Mouse (Mus musculus) heart, embryonic 12.5 days (tissue): ENCODE measurements around the gene Rimklb. TPM values are rescaled to one million over a fixed set of nuclear protein-coding genes. Genes with fewer than 3 reads are reported as not detected.

ENCODE experiments used
- ATAC-seq: fragments of 200-750 bp; cut with Nextera tagmentation; 2 replicates; pipeline ENCODE4 v1.8.0; 2017; ENCODE audit warnings: moderate TSS enrichment, moderate library complexity; ENCODE audit not compliant: insufficient number of reproducible peaks, low FRiP score
- H3K27ac ChIP-seq: fragments of 300-500 bp; sonication (generic); 2 replicates; pipeline ENCODE4 v1.5.1; 2016; ENCODE audit warnings: mild to moderate bottlenecking, moderate library complexity; ENCODE audit not compliant: poor library complexity, severe bottlenecking
- H3K27me3 ChIP-seq: fragments of 300-500 bp; sonication (generic); replicated peaks from 2 replicates; pipeline ENCODE4 v1.6.1; 2016; ENCODE audit warnings: mild to moderate bottlenecking, moderate library complexity
- H3K36me3 ChIP-seq: fragments of 300-500 bp; sonication (generic); 2 replicates; pipeline ENCODE4 v1.6.1; 2016; ENCODE audit warnings: mild to moderate bottlenecking, moderate library complexity
- H3K4me1 ChIP-seq: fragments of 300-500 bp; sonication (generic); replicated peaks from 2 replicates; pipeline ENCODE4 v1.6.1; 2016; ENCODE audit warnings: mild to moderate bottlenecking
- H3K4me2 ChIP-seq: fragments of 300-500 bp; sonication (generic); 2 replicates; pipeline ENCODE4 v1.6.1; 2016; ENCODE audit warnings: mild to moderate bottlenecking, moderate library complexity
- H3K4me3 ChIP-seq: fragments of 300-500 bp; sonication (generic); 2 replicates; pipeline ENCODE4 v1.5.1; 2016; ENCODE audit warnings: mild to moderate bottlenecking
- H3K9ac ChIP-seq: fragments of 300-500 bp; sonication (generic); 2 replicates; pipeline ENCODE4 v1.6.1; 2016; ENCODE audit warnings: mild to moderate bottlenecking, moderate library complexity
- H3K9me3 ChIP-seq: fragments of 300-500 bp; sonication (generic); replicated peaks from 2 replicates; pipeline ENCODE4 v1.6.1; 2016; ENCODE audit warnings: mild to moderate bottlenecking, moderate library complexity
- WGBS: fragments of 180-500 bp; shearing (Covaris S2); methylation state at CpG from one replicate; pipeline ENCODE4 v1.1.7; 2016; 5-methylcytosine and 5-hydroxymethylcytosine counted together
- polyA plus RNA-seq: library from polyadenylated mRNA; unstranded; fragments of >200 nt; fragmentation: Nextera tagmentation; extraction: Ambion mirVana; gene quantifications from 2 replicates; pipeline ENCODE4 v1.2.1, GENCODE M21; 2016

Rimklb gene
- polyA plus RNA-seq, 1 experiment from 2014 or later, result 7.3 TPM

DNA sequence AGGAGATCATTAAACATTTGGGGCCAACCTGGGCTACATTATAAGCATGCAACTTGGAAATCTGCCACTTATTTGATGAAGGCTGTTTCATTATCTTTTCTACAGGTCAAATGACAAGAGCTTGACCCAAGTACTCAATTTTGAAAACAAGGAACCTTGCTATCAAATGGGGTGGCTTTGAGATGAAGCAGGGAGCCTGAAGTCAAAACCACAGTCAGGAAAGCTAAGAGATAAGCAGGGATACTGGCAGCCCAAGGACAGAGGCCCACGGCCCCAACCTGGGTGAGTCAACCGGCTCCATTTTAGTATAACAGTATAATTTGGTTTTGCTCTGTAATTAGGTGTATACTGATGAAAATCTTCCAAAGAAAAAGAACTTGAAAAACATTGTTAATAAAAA, 28.3 kb downstream of the Rimklb start:
- H3K27ac ChIP-seq, result no peak overlapping the region
- 0 out of 2 replicates have a peak, but pooled peaks cover 2% of the 10 kb centered on the region for H3K4me1 ChIP-seq
- H3K9me3 ChIP-seq, result no peaks in the 10 kb centered on the region
- ATAC-seq, result no peak
- WGBS, result 45% methylated on average over 2 of the region's 2 CpGs
- H3K4me2 ChIP-seq, result no peak overlapping the region
- no peak overlapping the region for H3K4me3 ChIP-seq
- H3K27me3 ChIP-seq, result no peaks in the 10 kb centered on the region
- H3K9ac ChIP-seq, result no peak overlapping the region
- peaks cover 3% of the 10 kb centered on the region for H3K36me3 ChIP-seq

DNA sequence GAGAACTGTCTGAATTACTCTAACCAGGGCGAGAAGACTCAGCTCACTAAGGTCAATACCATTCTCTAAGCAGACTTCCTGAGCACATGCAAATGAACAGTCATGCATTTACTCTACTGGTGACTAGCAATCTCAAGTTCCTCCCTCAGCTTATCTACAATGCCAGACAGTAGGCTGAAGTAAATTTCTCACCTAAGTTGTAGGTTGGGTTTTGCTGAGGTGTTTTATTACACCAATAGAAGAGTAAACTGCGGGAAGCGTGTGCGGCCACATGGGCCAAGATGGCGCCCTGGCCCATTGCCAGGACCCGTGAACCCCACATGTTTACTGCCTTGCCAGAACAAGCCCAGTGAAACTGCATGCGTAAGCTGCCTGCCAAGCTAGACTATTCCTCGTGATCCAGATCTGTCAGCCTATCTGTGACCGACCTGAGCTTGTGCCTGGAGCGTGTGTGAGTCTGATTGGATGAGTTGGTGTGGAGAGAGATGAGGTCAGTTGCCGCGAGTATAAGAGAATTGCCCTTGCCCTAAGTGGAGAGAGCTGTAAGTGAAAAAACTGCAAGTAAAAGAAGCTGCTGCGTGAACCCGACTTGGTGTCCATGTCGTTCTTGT, 29.4 kb downstream of the Rimklb start:
- WGBS, result 88% methylated on average over 15 of the region's 15 CpGs
- Histone ChIP-seq H3K27ac (no peak overlapping the region), H3K36me3 (peaks cover 3% of the 10 kb centered on the region), H3K4me2 (no peak overlapping the region), H3K4me3 (no peak overlapping the region), H3K9me3 (no peaks in the 10 kb centered on the region), H3K4me1 (0 out of 2 replicates have a peak, but pooled peaks cover 2% of the 10 kb centered on the region), H3K27me3 (no peaks in the 10 kb centered on the region), H3K9ac (no peak overlapping the region)
- ATAC-seq, result no peak

DNA sequence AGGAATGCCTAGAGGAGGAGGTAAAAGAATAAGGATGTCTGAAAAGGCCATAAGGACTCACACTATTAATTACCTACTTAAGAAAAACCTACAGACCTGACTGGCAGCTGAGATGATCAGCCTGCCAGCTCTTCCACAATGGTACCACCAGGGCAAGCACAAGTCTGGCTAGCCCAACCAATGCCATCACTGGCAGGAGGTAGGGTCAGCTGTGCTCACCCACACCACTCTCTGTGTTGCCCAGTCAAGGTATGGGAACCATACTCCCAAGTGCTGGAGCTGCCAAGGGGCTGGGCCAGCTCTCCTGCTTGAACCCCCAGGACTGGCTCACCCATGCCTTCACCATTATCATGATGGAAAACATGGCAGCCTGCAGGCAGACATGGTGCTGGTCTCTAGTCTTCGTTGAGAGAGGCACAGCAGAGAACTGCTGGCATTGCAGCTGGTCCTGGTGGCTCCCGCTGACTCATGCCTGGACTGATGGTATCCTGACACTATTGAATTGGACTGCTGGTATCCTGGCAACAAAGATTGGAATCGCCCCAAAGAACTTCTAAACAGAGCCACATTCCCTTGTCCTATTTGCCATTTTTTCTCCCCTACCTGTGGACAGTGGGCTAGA, 32.4 kb downstream of the Rimklb start:
- Histone ChIP-seq H3K27me3 (no peaks in the 10 kb centered on the region), H3K27ac (no peak overlapping the region), H3K9me3 (no peaks in the 10 kb centered on the region), H3K4me1 (0 out of 2 replicates have a peak, but pooled peaks cover 2% of the 10 kb centered on the region), H3K9ac (no peak overlapping the region), H3K36me3 (peaks cover 14% of the 10 kb centered on the region), H3K4me2 (no peak overlapping the region), H3K4me3 (no peak overlapping the region)
- ATAC-seq, result no peak
- whole genome bisulfite sequencing, result 84% methylated on average over 3 of the region's 3 CpGs

DNA sequence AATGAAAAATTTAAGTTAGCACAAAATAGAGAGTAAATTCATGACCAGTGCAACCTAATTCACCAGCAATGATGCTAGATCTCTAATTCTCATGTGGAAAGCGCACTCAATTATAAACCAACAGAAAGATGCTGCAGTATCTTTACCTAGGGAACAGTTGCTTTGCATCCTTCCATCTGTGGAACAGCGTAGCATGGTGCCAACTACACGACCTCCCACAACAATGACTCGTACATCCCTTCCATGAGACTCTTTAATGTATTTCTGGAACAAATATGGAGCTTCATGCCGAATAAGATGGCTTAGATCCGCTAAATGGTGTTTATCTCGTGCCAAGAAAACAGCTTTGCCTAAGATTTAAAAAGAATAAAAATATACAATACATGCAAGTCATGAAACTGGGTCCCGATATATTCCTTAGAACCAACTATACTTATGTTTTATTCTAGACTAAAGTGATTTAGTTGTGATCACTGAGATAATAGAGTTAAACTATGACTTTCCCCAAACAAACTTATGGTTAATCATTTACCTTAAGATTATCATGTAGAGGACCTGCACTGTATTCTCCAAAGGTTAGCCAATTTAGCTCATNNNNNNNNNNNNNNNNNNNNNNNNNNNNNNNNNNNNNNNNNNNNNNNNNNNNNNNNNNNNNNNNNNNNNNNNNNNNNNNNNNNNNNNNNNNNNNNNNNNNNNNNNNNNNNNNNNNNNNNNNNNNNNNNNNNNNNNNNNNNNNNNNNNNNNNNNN, 39.4 kb downstream of the Rimklb start:
- Histone ChIP-seq H3K9me3 (no peaks in the 10 kb centered on the region), H3K4me2 (no peak overlapping the region), H3K9ac (no peak overlapping the region), H3K4me1 (no peaks in the 10 kb centered on the region), H3K27me3 (no peaks in the 10 kb centered on the region), H3K4me3 (no peak overlapping the region), H3K27ac (no peak overlapping the region), H3K36me3 (peaks cover 23% of the 10 kb centered on the region)
- ATAC-seq, result no peak
- WGBS, result 85% methylated on average over 8 of the region's 8 CpGs

DNA sequence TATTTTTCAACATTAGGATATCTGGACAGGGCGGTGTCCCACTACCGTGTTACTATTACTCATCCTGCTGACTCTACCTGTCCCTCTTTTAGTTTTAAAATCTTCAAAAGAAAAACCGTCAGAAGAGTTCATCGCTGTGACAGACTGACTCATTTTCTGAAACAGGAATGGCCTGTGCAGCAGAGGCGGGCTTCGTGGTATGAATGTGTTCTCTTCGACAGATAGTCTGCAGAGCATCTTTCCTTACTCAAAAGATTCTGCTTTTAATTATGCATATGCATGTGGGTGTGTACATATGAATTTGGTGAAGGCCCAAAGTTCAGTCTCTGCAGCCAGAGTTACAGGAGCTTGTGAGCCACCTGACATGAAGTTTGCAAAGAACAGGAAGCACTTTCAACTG, 50.7 kb downstream of the Rimklb start:
- no peaks in the 10 kb centered on the region for H3K27me3 ChIP-seq
- no peak overlapping the region for H3K4me2 ChIP-seq
- ATAC-seq, result no peak
- 84% methylated on average over 7 of the region's 7 CpGs for WGBS
- H3K9me3 ChIP-seq, result no peaks in the 10 kb centered on the region
- no peaks in the 10 kb centered on the region for H3K4me1 ChIP-seq
- H3K36me3 ChIP-seq, result no peaks in the 10 kb centered on the region
- H3K9ac ChIP-seq, result no peak overlapping the region
- no peak overlapping the region for H3K4me3 ChIP-seq
- H3K27ac ChIP-seq, result no peak overlapping the region

DNA sequence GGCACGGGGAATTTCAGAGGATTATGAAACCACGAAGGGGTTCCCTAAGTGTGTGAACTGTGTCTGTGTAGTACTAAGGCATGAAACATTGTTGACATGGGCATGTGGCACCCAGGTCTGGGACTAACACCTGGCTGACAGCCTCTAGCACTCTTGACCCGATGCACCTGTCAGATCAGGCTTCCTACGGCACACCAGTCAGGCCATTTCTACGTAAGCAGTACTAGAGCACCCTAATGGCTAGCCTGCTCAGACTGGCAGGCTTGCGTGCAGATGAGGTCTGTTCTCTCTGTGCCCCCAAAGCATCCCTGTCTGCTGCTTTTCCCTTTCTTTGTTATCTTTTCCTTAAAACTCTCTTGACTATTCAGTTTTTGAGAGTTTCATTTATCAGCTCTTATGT, 53.3 kb downstream of the Rimklb start:
- H3K4me3 ChIP-seq, result no peak overlapping the region
- H3K4me1 ChIP-seq, result no peaks in the 10 kb centered on the region
- no peaks in the 10 kb centered on the region for H3K36me3 ChIP-seq
- H3K27me3 ChIP-seq, result no peaks in the 10 kb centered on the region
- H3K27ac ChIP-seq, result no peak overlapping the region
- WGBS, result 78% methylated on average over 6 of the region's 6 CpGs
- H3K4me2 ChIP-seq, result no peak overlapping the region
- no peak for ATAC-seq
- H3K9me3 ChIP-seq, result no peaks in the 10 kb centered on the region
- no peak overlapping the region for H3K9ac ChIP-seq

DNA sequence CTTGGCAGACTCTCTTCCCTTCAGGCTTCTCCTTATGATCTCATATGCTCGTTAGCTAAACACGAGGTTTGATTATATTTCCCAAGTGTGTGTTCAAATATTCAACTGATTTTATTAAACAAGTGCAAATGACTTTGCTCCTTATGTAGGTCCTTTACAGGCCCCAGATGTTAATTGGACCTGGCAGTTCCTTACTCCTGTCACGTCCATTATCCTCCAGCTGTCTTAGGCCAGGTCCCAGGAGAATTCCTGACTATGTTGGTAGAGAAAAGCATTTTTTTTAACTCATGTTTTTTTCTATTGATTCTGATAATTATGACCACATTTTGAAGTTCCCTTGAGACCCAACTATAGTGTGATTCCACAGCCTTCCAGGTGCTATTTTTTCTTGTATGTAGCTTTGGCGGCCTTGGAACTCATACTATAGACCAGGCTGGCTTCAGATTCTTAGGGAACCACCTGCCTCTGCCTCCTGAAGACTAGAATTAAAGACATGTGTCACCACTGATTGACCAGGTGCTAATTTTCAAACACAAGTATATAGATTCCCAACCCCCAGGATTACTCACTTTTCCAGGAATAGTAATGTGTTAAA, 57.8 kb downstream of the Rimklb start:
- no peaks in the 10 kb centered on the region for H3K4me1 ChIP-seq
- H3K27me3 ChIP-seq, result no peaks in the 10 kb centered on the region
- H3K36me3 ChIP-seq, result no peaks in the 10 kb centered on the region
- no peak overlapping the region for H3K4me2 ChIP-seq
- H3K9ac ChIP-seq, result no peak overlapping the region
- no peak overlapping the region for H3K4me3 ChIP-seq
- 79% methylated on average over 4 of the region's 4 CpGs for WGBS
- no peak for ATAC-seq
- H3K27ac ChIP-seq, result no peak overlapping the region
- no peaks in the 10 kb centered on the region for H3K9me3 ChIP-seq

DNA sequence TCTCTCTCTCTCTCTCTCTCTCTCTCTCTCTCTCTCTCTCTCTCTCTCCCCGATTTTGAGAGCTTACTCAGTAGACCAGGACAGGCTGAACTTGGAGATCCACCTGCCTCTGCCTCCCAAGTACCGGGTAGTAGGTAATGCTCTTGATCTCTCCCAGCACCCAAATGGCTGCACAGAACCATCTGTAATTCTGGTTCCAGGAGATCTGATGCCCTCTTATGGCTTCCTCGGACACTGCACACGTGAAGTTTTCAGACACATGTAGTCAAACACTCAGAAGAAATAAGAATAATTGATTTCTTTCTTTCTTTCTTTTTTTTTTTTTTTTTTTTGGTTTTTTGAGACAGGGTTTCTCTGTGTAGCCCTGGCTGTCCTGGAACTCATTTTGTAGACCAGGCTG, 59.3 kb downstream of the Rimklb start:
- H3K4me3 ChIP-seq, result no peak overlapping the region
- H3K4me2 ChIP-seq, result no peak overlapping the region
- H3K36me3 ChIP-seq, result no peaks in the 10 kb centered on the region
- no peak overlapping the region for H3K27ac ChIP-seq
- no peaks in the 10 kb centered on the region for H3K4me1 ChIP-seq
- 69% methylated on average over 4 of the region's 4 CpGs for WGBS
- no peaks in the 10 kb centered on the region for H3K27me3 ChIP-seq
- ATAC-seq, result no peak
- no peaks in the 10 kb centered on the region for H3K9me3 ChIP-seq
- H3K9ac ChIP-seq, result no peak overlapping the region

DNA sequence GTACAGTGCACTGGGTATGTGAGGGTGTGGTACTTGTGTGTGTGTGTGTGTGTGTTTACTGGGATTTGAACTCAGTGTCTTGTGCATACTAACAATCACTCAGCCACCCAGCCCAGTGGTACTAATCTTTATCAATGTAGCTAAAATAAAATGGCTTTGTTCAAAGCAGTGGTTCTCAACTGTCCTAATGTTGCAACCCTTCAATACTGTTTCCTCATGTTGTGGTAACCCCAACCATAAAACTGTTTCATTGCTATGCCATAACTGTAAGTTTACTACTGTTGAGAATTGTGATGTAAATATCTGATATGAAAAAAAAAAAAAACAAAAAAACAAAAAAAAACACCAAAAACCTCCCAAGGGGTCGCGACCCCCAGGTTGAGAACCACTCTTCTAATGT, 63.3 kb downstream of the Rimklb start:
- Histone ChIP-seq H3K36me3 (no peaks in the 10 kb centered on the region), H3K9ac (no peak overlapping the region), H3K9me3 (no peaks in the 10 kb centered on the region), H3K4me3 (no peak overlapping the region), H3K4me1 (no peaks in the 10 kb centered on the region), H3K4me2 (no peak overlapping the region), H3K27me3 (no peaks in the 10 kb centered on the region), H3K27ac (no peak overlapping the region)
- 89% methylated on average over 2 of the region's 2 CpGs for WGBS
- no peak for ATAC-seq

DNA sequence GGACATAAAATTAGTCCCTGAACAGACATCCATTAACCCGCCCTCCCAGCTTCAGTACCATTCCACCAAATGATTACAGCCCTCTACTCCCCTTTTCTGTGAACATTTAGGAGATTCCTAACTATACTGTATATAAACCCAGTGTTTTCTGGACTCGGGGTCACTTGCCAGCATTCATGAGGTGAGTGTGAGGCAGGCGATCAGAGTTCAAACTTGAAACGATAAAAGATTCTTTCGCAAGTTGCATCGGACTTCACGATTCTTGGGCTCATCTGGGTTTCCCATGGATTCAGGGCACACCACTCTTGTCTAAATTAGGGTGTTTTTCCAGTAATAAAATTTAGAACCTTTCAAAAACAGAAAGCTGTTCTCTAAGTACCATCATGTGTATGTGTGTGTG, 71.1 kb downstream of the Rimklb start:
- H3K9me3 ChIP-seq, result peaks cover 8% of the 10 kb centered on the region; the same call in 1 of the 2 replicates
- no peak overlapping the region for H3K27ac ChIP-seq
- no peak overlapping the region for H3K9ac ChIP-seq
- H3K27me3 ChIP-seq, result no peaks in the 10 kb centered on the region
- H3K36me3 ChIP-seq, result no peaks in the 10 kb centered on the region
- no peak for ATAC-seq
- 85% methylated on average over 7 of the region's 7 CpGs for WGBS
- no peak overlapping the region for H3K4me3 ChIP-seq
- H3K4me2 ChIP-seq, result no peak overlapping the region
- H3K4me1 ChIP-seq, result no peaks in the 10 kb centered on the region

DNA sequence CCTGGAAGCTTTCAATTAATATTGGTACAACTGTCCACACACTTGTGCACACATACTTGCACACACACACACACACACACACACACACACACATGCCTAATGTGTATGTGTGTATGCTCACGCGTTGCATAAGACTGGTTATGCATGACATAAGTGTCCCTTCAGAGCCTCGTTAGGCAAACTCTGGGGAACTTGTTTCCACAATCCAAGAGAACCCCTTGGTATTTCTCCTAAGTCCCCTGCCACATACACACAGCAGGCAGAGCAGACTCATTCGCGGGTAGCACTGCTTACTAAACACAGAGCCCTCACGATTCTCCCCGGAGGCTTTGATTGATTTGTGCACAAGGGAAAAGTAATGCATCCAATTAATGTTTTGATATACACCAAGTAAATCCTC, 81.5 kb downstream of the Rimklb start:
- H3K27ac ChIP-seq, result no peak overlapping the region
- H3K4me1 ChIP-seq, result no peaks in the 10 kb centered on the region
- WGBS, result 79% methylated on average over 7 of the region's 7 CpGs
- no peak overlapping the region for H3K9ac ChIP-seq
- H3K9me3 ChIP-seq, result no peaks in the 10 kb centered on the region
- no peak overlapping the region for H3K4me2 ChIP-seq
- no peak for ATAC-seq
- H3K4me3 ChIP-seq, result no peak overlapping the region
- H3K27me3 ChIP-seq, result no peaks in the 10 kb centered on the region
- no peaks in the 10 kb centered on the region for H3K36me3 ChIP-seq
